ENCODE assay signal across 20 mouse cellular contexts in the genomic region with DNA sequence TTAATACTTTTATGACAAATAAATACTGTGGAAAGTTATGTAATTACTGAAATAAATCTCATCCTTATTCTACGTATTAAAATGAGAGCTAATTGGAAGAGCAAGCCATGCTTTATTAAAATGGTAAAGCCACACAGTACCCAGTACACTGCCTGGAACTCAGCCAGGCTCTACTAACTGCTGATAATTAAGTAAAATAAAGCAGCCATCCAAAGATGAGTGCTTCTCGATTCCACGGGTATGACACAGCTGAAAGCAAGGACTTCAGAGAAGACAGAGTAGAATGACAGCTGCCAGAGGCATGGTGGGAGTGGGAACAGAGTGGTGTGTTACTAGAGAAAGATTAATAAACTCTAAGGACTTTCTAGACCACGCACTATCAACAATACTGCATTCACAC.
A peak's percentile ranks its signal among the peaks of the same experiment; 100 is the strongest.
DNase-seq lines count a peak whose midpoint lies in the region; ATAC-seq lines count a peak whose summit lies in the region.
"Had no signal": no experiment of that assay in that cellular context is flagged by ENCODE, and none has a peak within 500 bp of the region (broad histone marks: within the 10 kb centered on the region; RNA-seq: fewer than 3 reads in every experiment).

No protein-coding gene starts in this region.

- H3K36me3 ChIP-seq in forebrain, embryonic 13.5 days (ENCODE audit: poor library complexity, severe bottlenecking), result no peaks in the 10 kb centered on the region
- no peaks in the 10 kb centered on the region for H3K36me3 ChIP-seq in forebrain, embryonic 16.5 days (ENCODE audit: control insufficient read depth, insufficient read depth)
- H3K36me3 ChIP-seq: heart, embryonic 10.5 days; hindbrain, embryonic 12.5 days; hindbrain, embryonic 15.5 days; intestine, embryonic 15.5 days had no signal

- ATAC-seq in forebrain, embryonic 13.5 days, result peak; percentile 41; the same call in 1 of the 2 replicates
- ATAC-seq in forebrain, embryonic 16.5 days, result no peak; the same call in 1 of the 2 replicates
- ATAC-seq: forebrain, postnatal 0 days; intestine, embryonic 15.5 days had no signal

- peak; percentile 12 for DNase-seq in layer of hippocampus, adult 11-12 months (ENCODE audit: low spot score)
- no peak for DNase-seq in layer of hippocampus, adult 9-10 months (ENCODE audit: low spot score)
- peak; percentile 50 for DNase-seq in retina, postnatal 1 day
- DNase-seq in retina, embryonic 14.5 days (ENCODE audit: low spot score), result no peak
- no peak for DNase-seq in testis, postnatal 14 days (ENCODE audit: low spot score)
- DNase-seq in gastrocnemius, adult 18-20 months (ENCODE audit: low spot score), result no peak
- DNase-seq: adrenal gland, adult 2 months; adrenal gland, postnatal 14 days; cerebellum, adult 18-20 months; cerebellum, adult 9-10 months; cerebellum, postnatal 14 days; forebrain, postnatal 0 days; gastrocnemius, postnatal 25 days; heart, adult 2 months had no signal

- H3K9ac ChIP-seq in forebrain, embryonic 13.5 days, result no peak overlapping the region
- H3K9ac ChIP-seq in forebrain, embryonic 16.5 days (replicated peaks; ENCODE audit: low read depth, low read length), result no peak overlapping the region
- H3K9ac ChIP-seq: forebrain, postnatal 0 days; hindbrain, embryonic 12.5 days; hindbrain, embryonic 15.5 days; intestine, embryonic 15.5 days had no signal

- no peaks in the 10 kb centered on the region for H3K9me3 ChIP-seq in forebrain, embryonic 13.5 days (replicated peaks)
- H3K9me3 ChIP-seq in forebrain, embryonic 16.5 days (ENCODE audit: control insufficient read depth, low read length), result no peaks in the 10 kb centered on the region
- H3K9me3 ChIP-seq: heart, embryonic 10.5 days; hindbrain, embryonic 12.5 days; hindbrain, embryonic 15.5 days; intestine, embryonic 15.5 days had no signal

- H3K4me1 ChIP-seq in forebrain, embryonic 13.5 days, result no peaks in the 10 kb centered on the region
- H3K4me1 ChIP-seq in forebrain, embryonic 16.5 days (replicated peaks; ENCODE audit: control insufficient read depth, insufficient read depth, low read length), result no peaks in the 10 kb centered on the region
- H3K4me1 ChIP-seq: heart, embryonic 10.5 days; hindbrain, embryonic 12.5 days; hindbrain, embryonic 15.5 days; intestine, embryonic 15.5 days had no signal

- H3K27me3 ChIP-seq in forebrain, embryonic 13.5 days, result no peaks in the 10 kb centered on the region
- H3K27me3 ChIP-seq in forebrain, embryonic 16.5 days (replicated peaks; ENCODE audit: control insufficient read depth, insufficient read depth, low read length), result no peaks in the 10 kb centered on the region
- H3K27me3 ChIP-seq: hindbrain, embryonic 12.5 days; hindbrain, embryonic 15.5 days; intestine, embryonic 15.5 days had no signal

- H3K27ac ChIP-seq in forebrain, embryonic 13.5 days, result no peak overlapping the region
- H3K27ac ChIP-seq in forebrain, embryonic 16.5 days (ENCODE audit: low read length), result no peak overlapping the region
- H3K27ac ChIP-seq: heart, adult 2 months; heart, embryonic 10.5 days; hindbrain, embryonic 12.5 days; hindbrain, embryonic 15.5 days; intestine, embryonic 15.5 days had no signal

- no peak overlapping the region for H3K4me3 ChIP-seq in forebrain, embryonic 13.5 days
- H3K4me3 ChIP-seq in forebrain, embryonic 16.5 days (replicated peaks; ENCODE audit: low read length), result no peak overlapping the region
- H3K4me3 ChIP-seq: heart, adult 2 months; heart, embryonic 10.5 days; hindbrain, embryonic 12.5 days; hindbrain, embryonic 15.5 days; intestine, embryonic 15.5 days had no signal

- no peak overlapping the region for H3K4me2 ChIP-seq in forebrain, embryonic 13.5 days
- no peak overlapping the region for H3K4me2 ChIP-seq in forebrain, embryonic 16.5 days (ENCODE audit: low read length)
- H3K4me2 ChIP-seq: hindbrain, embryonic 12.5 days; hindbrain, embryonic 15.5 days; intestine, embryonic 15.5 days had no signal

- WGBS in forebrain, embryonic 13.5 days, result 52% methylated on average over 4 of the region's 4 CpGs
- WGBS in forebrain, embryonic 16.5 days, result 32% methylated on average over 4 of the region's 4 CpGs

Comparison
In these comparisons a context has a peak if more than half of its experiments do, and no peak if none do; other contexts are left out.
1. DNase-seq: peak in layer of hippocampus, adult 11-12 months (single experiment) and retina, postnatal 1 day (single experiment); none in layer of hippocampus, adult 9-10 months (single experiment), retina, embryonic 14.5 days (single experiment), testis, postnatal 14 days (single experiment) and gastrocnemius, adult 18-20 months (single experiment).